Mouse (Mus musculus): ENCODE results near the gene Zfp967. TPM values are rescaled to one million over a fixed set of nuclear protein-coding genes. Genes with fewer than 3 reads are reported as not detected.
"Not testable (repeated sequence)": the region's sequence is repeated elsewhere in the genome, so short reads cannot be mapped to it uniquely, and the experiment has no call there.

Gene Zfp967
- polyA plus RNA-seq (2016; fragmentation: Nextera tagmentation; extraction: Ambion mirVana), result not detected in 2 replicates

GRCm38 (mm10) chr2:176520756-176521155 lies at the start of gene Zfp967:
Gene Zfp967, plus strand, starts transcription at chr2:176521056.
- WGBS, result no CpG with 5 or more reads among the region's 9 CpGs
- not testable (repeated sequence) for H3K27ac ChIP-seq (replicated peaks); H3K9me3 ChIP-seq; H3K27me3 ChIP-seq; H3K4me3 ChIP-seq; H3K9ac ChIP-seq (replicated peaks); H3K36me3 ChIP-seq; H3K4me2 ChIP-seq (replicated peaks); H3K4me1 ChIP-seq; ATAC-seq (ENCODE audit: low FRiP score, low read depth)

GRCm38 (mm10) chr2:176486683-176487082 lies 34.2 kb upstream of the Zfp967 start, which contains the start of gene Gm14434:
Gene Gm14434, minus strand, starts transcription at chr2:176486783.
- not testable (repeated sequence) for H3K4me2 ChIP-seq (replicated peaks); H3K27me3 ChIP-seq; H3K9ac ChIP-seq (replicated peaks); H3K4me1 ChIP-seq; ATAC-seq (ENCODE audit: low FRiP score, low read depth); H3K36me3 ChIP-seq; H3K4me3 ChIP-seq; H3K27ac ChIP-seq (replicated peaks); H3K9me3 ChIP-seq
- WGBS, result no CpG with 5 or more reads among the region's 4 CpGs

Other genes starting within 250 kb of the Zfp967 start
- gene Gm11009, start 201.6 kb upstream of the Zfp967 start, polyA plus RNA-seq (2016; fragmentation: Nextera tagmentation; extraction: Ambion mirVana), result not detected in 2 replicates
- gene Gm14435, start 97.5 kb upstream of the Zfp967 start, polyA plus RNA-seq (2016; fragmentation: Nextera tagmentation; extraction: Ambion mirVana), result 8.8 and 8.9 TPM in 2 replicates
- gene Gm14434, start 34.3 kb upstream of the Zfp967 start, polyA plus RNA-seq (2016; fragmentation: Nextera tagmentation; extraction: Ambion mirVana), result 4.9 and 23.7 TPM in 2 replicates
- 18.3 and 34.1 TPM in 2 replicates for gene Gm14308, start 115.3 kb downstream of the Zfp967 start, polyA plus RNA-seq (2016; fragmentation: Nextera tagmentation; extraction: Ambion mirVana)
- gene Zfp973, start 149.5 kb downstream of the Zfp967 start, polyA plus RNA-seq (2016; fragmentation: Nextera tagmentation; extraction: Ambion mirVana), result 9.0 and 9.1 TPM in 2 replicates
- 26.1 and 32.1 TPM in 2 replicates for gene Gm14305, start 187.3 kb downstream of the Zfp967 start, polyA plus RNA-seq (2016; fragmentation: Nextera tagmentation; extraction: Ambion mirVana)